Mouse (Mus musculus): ENCODE measurements around the gene Galnt16. TPM values are rescaled to one million over a fixed set of nuclear protein-coding genes. Genes with fewer than 3 reads are reported as not detected.

Galnt16 gene
- polyA plus RNA-seq, 1 experiment from 2014 or later: 9.4 TPM

GRCm38 (mm10) chr12:80569561-80569960, 51.5 kb downstream of the Galnt16 start:
- no peak for ATAC-seq (replicated peaks; ENCODE audit: low FRiP score)
- H3K4me1 ChIP-seq: peaks cover 13% of the 10 kb centered on the region
- H3K27ac ChIP-seq: no peak overlapping the region
- no peaks in the 10 kb centered on the region for H3K27me3 ChIP-seq
- H3K36me3 ChIP-seq: no peaks in the 10 kb centered on the region
- H3K9ac ChIP-seq: no peak overlapping the region
- H3K4me2 ChIP-seq: no peak overlapping the region
- H3K4me3 ChIP-seq (replicated peaks): no peak overlapping the region
- 77% methylated on average over 2 of the region's 2 CpGs for WGBS
- no peaks in the 10 kb centered on the region for H3K9me3 ChIP-seq (replicated peaks)

- WGBS: 81% methylated on average over 4 of the region's 4 CpGs
- no peaks in the 10 kb centered on the region for H3K36me3 ChIP-seq
- no peak overlapping the region; the same call in 1 of the 2 replicates for H3K27ac ChIP-seq
- no peaks in the 10 kb centered on the region for H3K9me3 ChIP-seq (replicated peaks)
- no peaks in the 10 kb centered on the region for H3K27me3 ChIP-seq
- H3K9ac ChIP-seq: no peak overlapping the region
- no peak overlapping the region for H3K4me2 ChIP-seq
- H3K4me1 ChIP-seq: peaks cover 12% of the 10 kb centered on the region
- H3K4me3 ChIP-seq (replicated peaks): no peak overlapping the region
- no peak for ATAC-seq (replicated peaks; ENCODE audit: low FRiP score)
These were observed 56.2 kb downstream of the Galnt16 start for GRCm38 (mm10) chr12:80574318-80574717.

- no peaks in the 10 kb centered on the region for H3K36me3 ChIP-seq
- ATAC-seq (replicated peaks; ENCODE audit: low FRiP score): no peak; the same call in 1 of the 2 replicates
- H3K4me3 ChIP-seq (replicated peaks): no peak overlapping the region
- no peaks in the 10 kb centered on the region for H3K9me3 ChIP-seq (replicated peaks)
- H3K27me3 ChIP-seq: no peaks in the 10 kb centered on the region
- H3K4me2 ChIP-seq: peak overlapping the region; percentile 46; the same call in 1 of the 2 replicates
- WGBS: 23% methylated on average over 15 of the region's 15 CpGs
- H3K4me1 ChIP-seq: peaks cover 12% of the 10 kb centered on the region
- 0 out of 2 replicates have a peak overlapping the region, but pooled peaks have one; percentile 4 for H3K9ac ChIP-seq
- peak overlapping the region; percentile 54 for H3K27ac ChIP-seq
These were observed 56.8 kb downstream of the Galnt16 start for GRCm38 (mm10) chr12:80574825-80575371.

- Histone ChIP-seq H3K27me3 (no peaks in the 10 kb centered on the region), H3K4me2 (no peak overlapping the region), H3K4me3 (replicated peaks) (no peak overlapping the region), H3K4me1 (peaks cover 12% of the 10 kb centered on the region), H3K9me3 (replicated peaks) (no peaks in the 10 kb centered on the region), H3K9ac (no peak overlapping the region), H3K27ac (no peak overlapping the region), H3K36me3 (no peaks in the 10 kb centered on the region)
- ATAC-seq (replicated peaks; ENCODE audit: low FRiP score): no peak
- 73% methylated on average over 5 of the region's 5 CpGs for WGBS
These were observed 59.0 kb downstream of the Galnt16 start for GRCm38 (mm10) chr12:80577049-80577448.

- WGBS: 63% methylated on average over 5 of the region's 5 CpGs
- H3K36me3 ChIP-seq: no peaks in the 10 kb centered on the region
- no peaks in the 10 kb centered on the region for H3K4me1 ChIP-seq
- H3K9me3 ChIP-seq (replicated peaks): no peaks in the 10 kb centered on the region
- no peak overlapping the region for H3K9ac ChIP-seq
- H3K27ac ChIP-seq: no peak overlapping the region
- no peak overlapping the region for H3K4me2 ChIP-seq
- no peaks in the 10 kb centered on the region for H3K27me3 ChIP-seq
- no peak for ATAC-seq (replicated peaks; ENCODE audit: low FRiP score)
- H3K4me3 ChIP-seq (replicated peaks): no peak overlapping the region
These were observed 63.3 kb downstream of the Galnt16 start for GRCm38 (mm10) chr12:80581357-80581756.

- no peak overlapping the region for H3K9ac ChIP-seq
- no peaks in the 10 kb centered on the region for H3K36me3 ChIP-seq
- ATAC-seq (replicated peaks; ENCODE audit: low FRiP score): no peak
- H3K9me3 ChIP-seq (replicated peaks): no peaks in the 10 kb centered on the region
- H3K27ac ChIP-seq: no peak overlapping the region
- H3K4me2 ChIP-seq: no peak overlapping the region
- 24% methylated on average over 2 of the region's 2 CpGs for WGBS
- H3K27me3 ChIP-seq: no peaks in the 10 kb centered on the region
- no peak overlapping the region for H3K4me3 ChIP-seq (replicated peaks)
- H3K4me1 ChIP-seq: no peaks in the 10 kb centered on the region
These were observed 66.9 kb downstream of the Galnt16 start for GRCm38 (mm10) chr12:80584973-80585372.

GRCm38 (mm10) chr12:80594141-80594540, 76.1 kb downstream of the Galnt16 start:
- no peak overlapping the region for H3K4me2 ChIP-seq
- no peaks in the 10 kb centered on the region for H3K27me3 ChIP-seq
- ATAC-seq (replicated peaks; ENCODE audit: low FRiP score): no peak
- H3K4me1 ChIP-seq: peaks cover 12% of the 10 kb centered on the region
- H3K9me3 ChIP-seq (replicated peaks): no peaks in the 10 kb centered on the region
- no peaks in the 10 kb centered on the region for H3K36me3 ChIP-seq
- H3K4me3 ChIP-seq (replicated peaks): no peak overlapping the region
- no peak overlapping the region for H3K27ac ChIP-seq
- no peak overlapping the region for H3K9ac ChIP-seq
- 84% methylated on average over 4 of the region's 4 CpGs for WGBS

GRCm38 (mm10) chr12:80594781-80595180, 76.7 kb downstream of the Galnt16 start:
- Histone ChIP-seq H3K9me3 (replicated peaks) (no peaks in the 10 kb centered on the region), H3K27me3 (no peaks in the 10 kb centered on the region), H3K4me3 (replicated peaks) (no peak overlapping the region), H3K4me2 (no peak overlapping the region), H3K27ac (no peak overlapping the region), H3K9ac (no peak overlapping the region), H3K4me1 (peaks cover 15% of the 10 kb centered on the region), H3K36me3 (no peaks in the 10 kb centered on the region)
- no peak for ATAC-seq (replicated peaks; ENCODE audit: low FRiP score)
- 86% methylated on average over 4 of the region's 4 CpGs for WGBS

- peaks cover 17% of the 10 kb centered on the region for H3K4me1 ChIP-seq
- H3K9ac ChIP-seq: no peak overlapping the region
- no peak overlapping the region for H3K4me2 ChIP-seq
- no peak overlapping the region for H3K4me3 ChIP-seq (replicated peaks)
- no peak overlapping the region for H3K27ac ChIP-seq
- no peaks in the 10 kb centered on the region for H3K36me3 ChIP-seq
- no peaks in the 10 kb centered on the region for H3K9me3 ChIP-seq (replicated peaks)
- WGBS: 94% methylated on average over 4 of the region's 4 CpGs
- no peaks in the 10 kb centered on the region for H3K27me3 ChIP-seq
- no peak for ATAC-seq (replicated peaks; ENCODE audit: low FRiP score)
These were observed 77.5 kb downstream of the Galnt16 start for GRCm38 (mm10) chr12:80595566-80595965.

GRCm38 (mm10) chr12:80595968-80596367, 77.9 kb downstream of the Galnt16 start:
- Histone ChIP-seq H3K27me3 (no peaks in the 10 kb centered on the region), H3K27ac (no peak overlapping the region), H3K4me2 (no peak overlapping the region), H3K36me3 (no peaks in the 10 kb centered on the region), H3K4me3 (replicated peaks) (no peak overlapping the region), H3K4me1 (peaks cover 21% of the 10 kb centered on the region), H3K9me3 (replicated peaks) (no peaks in the 10 kb centered on the region), H3K9ac (no peak overlapping the region)
- no peak for ATAC-seq (replicated peaks; ENCODE audit: low FRiP score)
- 55% methylated on average over 4 of the region's 4 CpGs for WGBS

- peaks cover 30% of the 10 kb centered on the region for H3K4me1 ChIP-seq
- no peak overlapping the region for H3K9ac ChIP-seq
- ATAC-seq (replicated peaks; ENCODE audit: low FRiP score): no peak
- H3K4me2 ChIP-seq: no peak overlapping the region
- peak overlapping the region; percentile 43; the same call in 1 of the 2 replicates for H3K27ac ChIP-seq
- H3K9me3 ChIP-seq (replicated peaks): no peaks in the 10 kb centered on the region
- H3K27me3 ChIP-seq: no peaks in the 10 kb centered on the region
- no peak overlapping the region for H3K4me3 ChIP-seq (replicated peaks)
- 25% methylated on average over 7 of the region's 7 CpGs for WGBS
- no peaks in the 10 kb centered on the region for H3K36me3 ChIP-seq
These were observed 80.2 kb downstream of the Galnt16 start for GRCm38 (mm10) chr12:80598236-80598635.

GRCm38 (mm10) chr12:80598756-80599155, 80.7 kb downstream of the Galnt16 start:
- Histone ChIP-seq H3K27ac (peak overlapping the region; percentile 43; the same call in 1 of the 2 replicates), H3K9me3 (replicated peaks) (no peaks in the 10 kb centered on the region), H3K9ac (no peak overlapping the region), H3K4me3 (replicated peaks) (no peak overlapping the region), H3K36me3 (no peaks in the 10 kb centered on the region), H3K4me1 (peaks cover 36% of the 10 kb centered on the region), H3K4me2 (no peak overlapping the region), H3K27me3 (no peaks in the 10 kb centered on the region)
- peak; percentile 82 for ATAC-seq (replicated peaks; ENCODE audit: low FRiP score)
- 49% methylated on average over 6 of the region's 6 CpGs for WGBS
